26 mouse cellular contexts compared by ENCODE assay signal in the genomic region with DNA sequence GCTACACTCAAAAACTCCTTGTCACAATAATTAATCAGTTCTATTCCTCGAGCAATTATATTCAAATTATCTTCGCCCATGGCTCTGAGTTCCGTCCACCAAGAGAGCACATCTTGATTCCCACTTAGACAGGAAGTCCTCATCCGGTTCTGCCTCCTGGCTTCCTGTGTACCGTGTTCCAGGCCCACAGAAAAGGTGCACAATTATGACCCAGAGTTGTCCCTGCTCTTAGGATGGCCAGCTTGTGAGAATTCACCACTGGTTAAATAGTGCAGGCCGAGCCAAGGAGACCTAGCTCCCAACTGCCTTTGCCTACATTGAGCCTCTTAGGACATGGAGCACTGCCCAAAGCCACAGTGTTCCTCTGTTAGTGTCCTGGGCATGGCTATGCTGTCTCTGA.
"Had no signal": no experiment of that assay in that cellular context is flagged by ENCODE, and none has a peak within 500 bp of the region (broad histone marks: within the 10 kb centered on the region; RNA-seq: fewer than 3 reads in every experiment).

No protein-coding gene starts in this region.

- H3K9ac ChIP-seq: heart, embryonic 13.5 days; heart, embryonic 15.5 days; hindbrain, embryonic 12.5 days; hindbrain, embryonic 14.5 days; intestine, embryonic 15.5 days; limb, embryonic 12.5 days; liver, embryonic 13.5 days; liver, embryonic 15.5 days; liver, postnatal 0 days had no signal

- ATAC-seq: forebrain, embryonic 16.5 days; inflammation-experienced regulatory T-cells, adult 6 months; intestine, embryonic 15.5 days; intestine, postnatal 0 days; liver, postnatal 0 days had no signal

- H3K36me3 ChIP-seq: heart, embryonic 13.5 days; heart, embryonic 15.5 days; hindbrain, embryonic 10.5 days; hindbrain, embryonic 12.5 days; intestine, embryonic 15.5 days; limb, embryonic 10.5 days; limb, embryonic 12.5 days; liver, embryonic 13.5 days; liver, embryonic 15.5 days had no signal

- H3K4me1 ChIP-seq: liver, embryonic 13.5 days; liver, embryonic 15.5 days had no signal

- H3K4me3 ChIP-seq: heart, embryonic 13.5 days; heart, embryonic 15.5 days; hindbrain, embryonic 10.5 days; hindbrain, embryonic 12.5 days; intestine, embryonic 15.5 days; layer of hippocampus, adult 2 months; left cerebral cortex, adult 2 months; limb, embryonic 10.5 days; limb, embryonic 12.5 days; liver, embryonic 13.5 days; liver, embryonic 15.5 days had no signal

- DNase-seq: gastrocnemius, postnatal 10 days; gastrocnemius, postnatal 25 days; heart, postnatal 36 days; kidney, adult 18-20 months; kidney, adult 8-10 months; kidney, postnatal 10 days; kidney, postnatal 25 days; kidney, postnatal 4 days; liver; liver, embryonic 13.5 days; liver, postnatal 0 days had no signal

- H3K27ac ChIP-seq: heart, embryonic 13.5 days; heart, embryonic 15.5 days; hindbrain, embryonic 10.5 days; hindbrain, embryonic 12.5 days; hindbrain, embryonic 14.5 days; intestine, embryonic 15.5 days; layer of hippocampus, adult 2 months; left cerebral cortex, adult 2 months; limb, embryonic 10.5 days; limb, embryonic 12.5 days; liver, embryonic 13.5 days; liver, embryonic 15.5 days had no signal

- H3K4me2 ChIP-seq: heart, embryonic 13.5 days; heart, embryonic 15.5 days; hindbrain, embryonic 12.5 days; hindbrain, embryonic 14.5 days; intestine, embryonic 15.5 days; limb, embryonic 12.5 days; liver, embryonic 11.5 days; liver, embryonic 13.5 days; liver, embryonic 15.5 days had no signal

- H3K27me3 ChIP-seq: hindbrain, embryonic 12.5 days; intestine, embryonic 15.5 days; liver, embryonic 13.5 days; liver, embryonic 15.5 days had no signal

- H3K9me3 ChIP-seq: heart, embryonic 13.5 days; heart, embryonic 15.5 days; hindbrain, embryonic 12.5 days; intestine, embryonic 15.5 days; limb, embryonic 10.5 days; limb, embryonic 12.5 days; liver, embryonic 13.5 days; liver, embryonic 15.5 days had no signal
